Mouse (Mus musculus) embryonic facial prominence, embryonic 12.5 days (tissue): Measurements from ENCODE around the gene Eid2. TPM values are rescaled to one million over a fixed set of nuclear protein-coding genes. Genes with fewer than 3 reads are reported as not detected.

Experiments
- polyA plus RNA-seq: library from polyadenylated mRNA; unstranded; fragments of >200 nt; fragmentation: Nextera tagmentation; extraction: Ambion mirVana; gene quantifications from 2 replicates; pipeline ENCODE4 v1.2.1, GENCODE M21; 2016

Eid2 gene
- polyA plus RNA-seq, 1 experiment from 2014 or later, result 10.3 TPM

Other genes starting within 250 kb of the Eid2 start
- gene Psmc4, start 217.8 kb upstream of the Eid2 start, polyA plus RNA-seq, result 347 and 354 TPM in 2 replicates
- gene Fcgbp, start 196.6 kb upstream of the Eid2 start, polyA plus RNA-seq, result 0.40 and 0.73 TPM in 2 replicates
- 0.04 TPM in 2 replicates for gene 9530053A07Rik, start 138.4 kb upstream of the Eid2 start, polyA plus RNA-seq
- 155 TPM in 2 replicates for gene Fbl, start 98.2 kb upstream of the Eid2 start, polyA plus RNA-seq
- 18.3 and 19.8 TPM in 2 replicates for gene Dyrk1b, start 88.4 kb upstream of the Eid2 start, polyA plus RNA-seq
- 19.2 and 19.5 TPM in 2 replicates for gene Eid2b, start 9.9 kb downstream of the Eid2 start, polyA plus RNA-seq
- gene Selenov, start 23.3 kb downstream of the Eid2 start, polyA plus RNA-seq, result not detected in 2 replicates
- gene Dll3, start 34.4 kb downstream of the Eid2 start, polyA plus RNA-seq, result 3.5 and 3.7 TPM in 2 replicates
- 162 and 170 TPM in 2 replicates for gene Timm50, start 44.2 kb downstream of the Eid2 start, polyA plus RNA-seq
- 106 TPM in 2 replicates for gene Supt5, start 70.9 kb downstream of the Eid2 start, polyA plus RNA-seq
- gene Rps16, start 82.8 kb downstream of the Eid2 start, polyA plus RNA-seq, result 836 and 855 TPM in 2 replicates
- 114 and 121 TPM in 2 replicates for gene Plekhg2, start 104.7 kb downstream of the Eid2 start, polyA plus RNA-seq
- 7.8 and 8.6 TPM in 2 replicates for gene Zfp36, start 112.4 kb downstream of the Eid2 start, polyA plus RNA-seq
- gene Med29, start 124.8 kb downstream of the Eid2 start, polyA plus RNA-seq, result 51.1 and 52.0 TPM in 2 replicates
- 82.2 and 85.5 TPM in 2 replicates for gene Paf1, start 125.1 kb downstream of the Eid2 start, polyA plus RNA-seq
- gene Gmfg, start 169.6 kb downstream of the Eid2 start, polyA plus RNA-seq, result 7.5 and 8.3 TPM in 2 replicates
- 9.9 and 10.7 TPM in 2 replicates for gene Lrfn1, start 184.1 kb downstream of the Eid2 start, polyA plus RNA-seq
- gene Ifnl2, start 242.6 kb downstream of the Eid2 start, polyA plus RNA-seq, result not detected in 2 replicates